Mouse (Mus musculus) layer of hippocampus, postnatal 25 days (tissue): Measurements from ENCODE around the gene Olfr750. TPM values are rescaled to one million over a fixed set of nuclear protein-coding genes. Genes with fewer than 3 reads are reported as not detected.

Source experiments
- DNase-seq, 2 experiments: peaks; one replicate each; pipeline ENCODE4 v3.0.0; 2022; ENCODE audit warnings: mixed read lengths in 2 of 2, low spot score in 1 of 2; ENCODE audit errors: extremely low spot score in 1 of 2
- total RNA-seq, 2 experiments: library from RNA; stranded (reverse); gene quantifications; 2 replicates each; pipeline ENCODE4 v1.2.3; 2021

The Olfr750 gene
- total RNA-seq, 2 experiments from 2014 or later = not detected

DNA sequence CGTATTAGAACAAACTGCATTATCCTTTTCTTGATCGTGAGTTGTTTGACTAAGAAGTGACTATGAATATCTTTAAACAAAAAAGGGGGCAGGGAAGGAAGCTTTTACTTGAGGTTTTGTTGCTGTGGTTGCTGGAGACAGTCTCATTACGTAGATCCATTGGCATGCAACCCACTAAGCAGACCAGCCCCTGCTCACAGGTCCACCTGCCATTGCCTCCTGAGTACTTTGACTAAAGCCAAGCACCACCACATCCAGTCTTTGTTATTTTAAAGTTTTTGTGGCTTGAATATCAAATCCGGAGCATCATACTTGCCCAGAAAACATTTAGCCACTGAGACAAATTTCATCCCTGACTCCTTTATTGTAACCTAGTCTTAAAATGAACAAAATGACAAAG, 38.0 kb downstream of the Olfr750 start:
- DNase-seq = no peak

DNA sequence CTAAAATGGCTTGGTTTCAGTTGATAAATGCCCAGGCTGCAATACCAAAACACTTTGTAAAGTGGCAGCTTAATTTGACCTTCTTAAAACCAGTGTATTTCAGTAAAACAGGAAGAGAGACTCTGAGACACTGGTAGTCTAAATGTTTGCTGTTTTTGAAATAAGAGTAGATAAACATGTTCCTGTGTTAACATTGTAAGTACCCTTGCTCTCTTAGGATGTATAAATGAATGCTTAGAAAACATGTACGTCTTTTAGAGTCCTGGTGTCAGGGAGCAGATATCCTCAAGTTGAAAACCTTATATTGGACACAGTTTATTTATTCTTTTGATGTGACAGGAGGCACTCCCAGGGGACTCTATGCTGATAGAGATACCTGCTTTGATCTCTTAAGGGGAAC, 39.0 kb downstream of the Olfr750 start:
- DNase-seq = no peak

DNA sequence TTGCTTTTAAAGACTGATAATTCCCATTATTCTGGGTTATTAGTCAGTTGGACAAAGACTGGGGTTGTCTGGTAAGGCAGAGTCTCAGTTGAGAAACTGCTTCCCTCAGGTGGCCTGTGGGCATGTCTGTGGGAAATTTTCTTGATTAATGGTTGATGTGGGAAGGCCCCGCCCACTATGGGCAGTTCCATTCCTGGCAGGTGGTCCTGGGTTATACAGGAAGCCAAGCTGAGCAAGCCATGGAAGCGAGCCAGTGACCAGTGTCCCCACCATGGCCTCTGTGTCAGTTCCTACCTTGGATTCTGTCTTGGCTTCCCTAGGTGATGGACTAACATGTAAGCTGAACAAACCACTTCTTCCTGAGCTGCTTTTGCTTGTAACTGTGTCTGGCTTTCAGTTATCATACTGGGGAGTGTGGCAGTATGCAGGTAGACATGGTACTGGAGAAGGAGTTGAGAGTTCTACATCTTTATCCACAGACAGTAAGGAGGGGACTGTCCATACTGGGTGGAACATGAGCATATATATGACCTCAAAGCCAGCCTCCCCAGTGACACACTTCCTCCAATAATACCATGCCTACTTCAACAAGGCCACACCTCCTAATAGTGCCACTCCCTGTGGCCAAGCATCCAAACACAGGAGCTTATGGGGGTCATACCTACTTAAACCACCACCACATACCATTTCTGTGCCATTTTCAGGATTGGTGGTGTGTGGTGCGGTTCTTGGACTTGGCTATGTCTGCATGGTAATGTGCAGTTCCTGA, 46.7 kb downstream of the Olfr750 start:
- DNase-seq = no peak

DNA sequence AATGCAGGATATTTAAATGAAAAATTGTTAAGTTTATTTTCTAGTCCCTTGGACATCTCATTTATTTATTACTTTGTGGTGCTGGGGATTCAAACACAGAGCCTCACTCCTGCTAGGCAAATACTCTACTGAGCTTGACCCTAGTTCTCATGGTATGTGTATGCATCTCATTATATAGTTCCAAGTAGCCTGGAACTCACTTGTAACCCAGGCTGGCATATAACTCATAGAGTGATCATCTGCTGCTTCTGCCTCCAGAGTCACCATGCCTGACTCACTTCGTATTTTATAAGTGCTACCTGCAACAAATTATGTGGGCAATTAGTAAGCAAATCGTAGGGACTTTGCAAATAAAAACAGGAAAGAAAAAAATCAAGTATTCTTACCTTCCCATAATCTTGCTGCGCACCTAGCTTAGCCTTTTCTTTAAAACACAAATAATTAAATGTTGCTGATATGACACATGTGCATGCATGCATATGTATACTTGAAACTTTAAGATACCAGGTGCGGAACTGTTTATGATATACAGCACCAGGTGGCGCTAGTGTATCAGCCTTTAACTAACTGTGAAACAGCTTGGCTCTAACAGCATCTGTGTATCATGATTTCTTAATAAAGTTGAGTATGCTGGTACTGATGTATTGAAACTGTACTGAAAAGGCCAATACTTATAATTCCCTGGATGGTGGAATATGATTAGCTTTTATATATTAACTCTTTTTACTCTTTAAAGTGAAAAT, 47.7 kb downstream of the Olfr750 start:
- peak in 1 of 2 experiments; percentile 65 for DNase-seq

DNA sequence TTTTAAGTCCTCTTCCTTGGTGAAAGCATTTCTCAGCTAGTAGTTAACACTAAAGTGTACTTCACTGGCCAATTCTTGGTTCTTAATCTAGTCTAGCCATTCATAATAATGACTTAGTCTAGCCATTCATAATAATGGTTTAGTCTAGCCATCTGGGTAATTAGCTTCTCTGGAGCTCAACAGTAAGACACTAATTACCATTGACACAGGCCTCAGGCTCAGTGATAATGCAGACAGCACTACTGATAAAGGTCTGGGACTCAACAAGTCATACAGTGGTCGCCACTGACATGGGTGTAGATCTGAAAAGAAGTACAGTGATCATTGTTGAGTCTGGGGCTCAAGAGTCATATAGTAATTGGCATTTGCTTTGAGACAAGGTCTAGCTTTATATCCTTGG, 49.4 kb downstream of the Olfr750 start:
- no peak for DNase-seq

DNA sequence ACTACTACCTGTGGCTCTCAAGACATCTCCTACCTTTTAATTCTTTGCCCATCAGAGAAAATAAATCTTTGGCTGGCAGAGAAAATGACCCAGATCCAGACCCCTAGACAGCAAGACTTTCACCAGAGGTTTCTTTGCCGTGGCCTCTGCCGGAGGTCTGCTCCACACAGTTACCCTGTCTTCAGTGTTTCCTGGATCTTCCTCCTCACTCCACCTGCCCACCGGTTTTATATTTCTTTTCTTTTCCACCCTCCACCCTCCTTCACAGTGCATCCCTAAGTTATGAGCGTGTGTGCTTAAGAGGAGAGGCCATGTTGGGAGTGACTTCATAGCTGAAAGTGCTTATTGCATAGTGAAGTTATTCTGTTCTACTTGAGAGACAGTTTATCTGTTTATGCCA, 50.8 kb downstream of the Olfr750 start:
- DNase-seq = no peak

DNA sequence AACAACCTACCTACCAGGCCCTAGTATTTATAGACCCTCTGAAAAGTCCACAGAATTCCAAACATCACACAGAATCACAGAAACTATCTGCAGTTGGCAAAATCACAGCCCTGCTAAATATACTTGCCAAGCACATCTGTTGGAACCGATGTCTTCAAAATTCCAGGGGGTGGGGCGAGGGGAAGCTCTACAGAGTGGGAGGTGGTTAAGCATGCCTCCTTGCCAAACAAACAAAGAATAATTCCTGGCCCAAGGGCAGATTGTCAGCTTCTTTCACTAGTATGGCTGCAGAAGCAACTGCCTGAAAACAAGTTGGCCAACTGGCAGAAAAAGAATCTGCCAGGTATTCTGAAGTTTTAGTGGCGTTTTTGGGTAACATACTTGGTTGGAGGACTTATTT, 57.0 kb downstream of the Olfr750 start:
- no peak for DNase-seq

Other genes with a start within 250 kb of the Olfr750 start
- 1 to 10 TPM; 2.1 to 3.1 TPM for gene Tep1, start 203.9 kb downstream of the Olfr750 start, total RNA-seq
- 1 to 10 TPM; 3.2 to 3.3 TPM for gene Klhl33, start 176.9 kb downstream of the Olfr750 start, total RNA-seq
- 10 to 100 TPM; 34.6 to 37.0 TPM for gene Osgep, start 149.5 kb downstream of the Olfr750 start, total RNA-seq
- 10 to 100 TPM; 67.4 to 75.4 TPM for gene Apex1, start 149.5 kb downstream of the Olfr750 start, total RNA-seq
- 10 to 100 TPM; 85.3 to 88.8 TPM for gene Pip4p1, start 143.6 kb downstream of the Olfr750 start, total RNA-seq
- 10 to 100 TPM; 13.0 to 17.4 TPM for gene Pnp, start 143.4 kb downstream of the Olfr750 start, total RNA-seq
- 10 to 100 TPM in 1 of 2 experiments, 1 to 10 TPM in 1; 8.9 to 14.9 TPM for gene Gm49342, start 129.9 kb downstream of the Olfr750 start, total RNA-seq
- gene Pnp2, start 118.4 kb downstream of the Olfr750 start, total RNA-seq = 1 to 10 TPM in 1 of 2 experiments, under 1 TPM in 1; 0.62 to 1.1 TPM
- not detected for gene Rnase10, start 66.7 kb downstream of the Olfr750 start, total RNA-seq
- gene Rnase9, start 32.6 kb downstream of the Olfr750 start, total RNA-seq = not detected
- gene Rnase11, start 24.3 kb downstream of the Olfr750 start, total RNA-seq = not detected
- gene Rnase12, start 16.8 kb downstream of the Olfr750 start, total RNA-seq = not detected
- gene Rnase4, start 16.6 kb upstream of the Olfr750 start, total RNA-seq = 10 to 100 TPM; 17.0 to 19.4 TPM
- 1 to 10 TPM; 3.4 to 4.7 TPM for gene Ang, start 16.7 kb upstream of the Olfr750 start, total RNA-seq
- gene Eddm3b, start 40.0 kb upstream of the Olfr750 start, total RNA-seq = not detected
- under 1 TPM in 1 of 2 experiments, not detected in 1; 0.25 TPM for gene Rnase6, start 49.5 kb upstream of the Olfr750 start, total RNA-seq
- gene Rnase1, start 72.3 kb upstream of the Olfr750 start, total RNA-seq = 1 to 10 TPM; 2.4 to 3.4 TPM
- gene Rnase2b, start 87.8 kb upstream of the Olfr750 start, total RNA-seq = under 1 TPM in 1 of 2 experiments, not detected in 1; 0.37 TPM
- gene Ang2, start 124.7 kb upstream of the Olfr750 start, total RNA-seq = not detected
- not detected for gene Ear14, start 129.0 kb upstream of the Olfr750 start, total RNA-seq
- not detected for gene Rnase2a, start 181.7 kb upstream of the Olfr750 start, total RNA-seq